Mouse (Mus musculus): Measurements from ENCODE around the gene Cped1.

DNA sequence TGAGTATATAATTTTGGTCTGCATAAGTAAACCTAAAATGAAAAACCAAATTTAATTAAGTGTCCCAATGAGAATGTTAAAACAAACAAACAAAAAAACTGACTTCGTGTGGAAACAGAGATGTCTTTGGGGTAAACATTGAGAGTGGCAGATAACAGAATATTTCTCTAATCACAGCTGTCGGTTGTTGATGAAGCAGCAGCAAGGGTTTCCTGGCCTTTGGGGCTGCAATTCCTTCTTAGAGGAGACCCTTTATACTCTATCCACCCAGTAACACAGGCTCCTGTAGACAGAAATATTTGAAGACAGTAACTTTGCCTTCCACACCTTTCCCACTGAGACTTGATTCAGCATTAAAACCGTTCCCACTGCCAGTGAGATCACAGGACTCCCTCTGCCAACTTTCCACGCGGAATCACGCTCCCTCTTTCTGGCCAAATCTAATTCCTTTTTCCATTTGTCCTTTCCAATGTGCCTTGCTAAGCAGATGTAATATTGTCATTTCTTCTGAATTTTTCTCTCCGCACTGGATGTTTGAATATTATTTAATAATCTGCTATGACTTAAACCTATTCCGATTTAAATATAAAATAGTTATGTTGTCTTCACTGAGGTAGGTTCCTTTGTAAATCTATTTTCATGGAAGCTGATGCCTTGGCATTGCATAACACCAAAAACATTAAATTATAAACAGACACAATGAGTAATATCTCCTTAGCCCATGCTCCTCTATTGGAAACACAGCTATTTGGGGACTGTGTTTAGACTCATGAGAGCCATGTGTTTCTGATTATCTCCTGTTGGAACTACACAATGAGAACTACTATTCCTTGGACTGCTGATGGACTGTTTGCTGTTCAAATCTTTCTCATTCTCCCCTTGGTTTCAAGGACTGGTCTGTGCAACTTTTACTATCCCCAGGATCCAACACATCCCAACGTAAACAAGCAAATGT, 4.7 kb downstream of the Cped1 start:
- TF ChIP-seq MAX (IDR thresholded peaks at IDR 0.05; ENCODE audit: low read length) (no peak), CTCF (IDR thresholded peaks at IDR 0.05 in 2 of 3, conservative IDR thresholded peaks at IDR 0.05 in 1 of 3; ENCODE audit: control insufficient read depth in 1 of 3, insufficient read depth in 1 of 3, low read depth in 2 of 3, low read length in 3 of 3, poor library complexity in 1 of 3, severe bottlenecking in 1 of 3) (no peak), POLR2A (IDR thresholded peaks at IDR 0.05; ENCODE audit: control insufficient read depth in 1 of 2, insufficient read depth in 1 of 2, low read depth in 1 of 2, low read length in 2 of 2, poor library complexity in 1 of 2) (no peak), NRF1 (IDR thresholded peaks at IDR 0.05; ENCODE audit: insufficient read depth, low read depth, low read length, poor library complexity, severe bottlenecking) (no peak), GABPA (IDR thresholded peaks at IDR 0.05; ENCODE audit: low read depth, low read length) (no peak), TAL1 (IDR thresholded peaks at IDR 0.05; ENCODE audit: low read length) (no peak), ETS1 (IDR thresholded peaks at IDR 0.05; ENCODE audit: low read depth, low read length) (no peak), GATA1 (IDR thresholded peaks at IDR 0.05; ENCODE audit: low read depth, low read length) (no peak), E2F4 (IDR thresholded peaks at IDR 0.05; ENCODE audit: borderline replicate concordance, low read depth, low read length) (no peak), USF1 (IDR thresholded peaks at IDR 0.05; ENCODE audit: low read depth, low read length) (no peak), ZNF384 (IDR thresholded peaks at IDR 0.05; ENCODE audit: low read depth, low read length) (no peak), MAFK (IDR thresholded peaks at IDR 0.05; ENCODE audit: borderline replicate concordance, low read depth, low read length) (no peak), TCF12 (IDR thresholded peaks at IDR 0.05; ENCODE audit: low read depth, low read length) (no peak), MEF2A (IDR thresholded peaks at IDR 0.05; ENCODE audit: extremely low read depth, insufficient replicate concordance, low read depth, low read length, poor library complexity, severe bottlenecking) (no peak)
